Comparison of ENCODE assay signal across 15 mouse cellular contexts in the genomic region with DNA sequence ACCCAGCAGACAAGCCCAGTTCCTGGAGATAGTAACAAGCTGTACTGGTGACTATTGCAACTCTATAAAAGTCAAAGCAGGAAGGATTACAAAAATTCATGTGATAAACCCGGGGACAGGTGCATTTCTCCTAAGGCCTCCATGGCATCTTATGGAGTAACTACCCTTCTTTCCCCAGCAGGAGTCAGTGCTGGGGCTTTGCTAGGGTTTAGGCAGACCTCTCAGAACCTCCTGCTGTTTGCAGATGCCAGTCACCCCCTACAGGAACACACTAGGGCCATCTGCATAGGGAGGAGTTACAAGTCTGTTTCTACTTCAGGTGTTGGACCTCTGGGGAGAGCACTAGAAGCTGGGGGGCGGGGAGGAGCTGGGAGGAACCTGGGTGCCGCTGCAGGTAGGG.
DNase-seq lines count a peak whose midpoint lies in the region; ATAC-seq and TF ChIP-seq lines count a peak whose summit lies in the region.
"Had no signal": no experiment of that assay in that cellular context is flagged by ENCODE, and none has a peak within 500 bp of the region (broad histone marks: within the 10 kb centered on the region; RNA-seq: fewer than 3 reads in every experiment).

No protein-coding gene starts in this region.

- no peak overlapping the region for H3K4me3 ChIP-seq in forebrain, postnatal 0 days (ENCODE audit: low read depth, low read length)
- no peak overlapping the region for H3K4me3 ChIP-seq in forebrain, embryonic 10.5 days
- H3K4me3 ChIP-seq in midbrain, embryonic 14.5 days (replicated peaks; ENCODE audit: low read depth, low read length): no peak overlapping the region
- no peak overlapping the region for H3K4me3 ChIP-seq in midbrain, embryonic 10.5 days
- no peak overlapping the region for H3K4me3 ChIP-seq in heart, embryonic 12.5 days
- H3K4me3 ChIP-seq: hindbrain, embryonic 12.5 days; lung, embryonic 15.5 days; midbrain, embryonic 15.5 days; neural tube, embryonic 15.5 days had no signal

- ATAC-seq in forebrain, postnatal 0 days: no peak
- ATAC-seq in midbrain, embryonic 14.5 days (ENCODE audit: low FRiP score, low TSS enrichment): no peak
- ATAC-seq in heart, embryonic 12.5 days (ENCODE audit: insufficient number of reproducible peaks, low FRiP score): no peak
- no peak for ATAC-seq in activated CD4-positive, CD25-positive, alpha-beta regulatory T cell, adult 4 months
- ATAC-seq: midbrain, embryonic 15.5 days had no signal

- peak; percentile 55 for TF ChIP-seq CTCF in forebrain, postnatal 0 days (IDR thresholded peaks at IDR 0.05; ENCODE audit: low read depth)

- no peak overlapping the region for H3K9ac ChIP-seq in forebrain, postnatal 0 days
- H3K9ac ChIP-seq in midbrain, embryonic 14.5 days (replicated peaks; ENCODE audit: low read length): no peak overlapping the region
- H3K9ac ChIP-seq in heart, embryonic 12.5 days: no peak overlapping the region
- H3K9ac ChIP-seq: hindbrain, embryonic 12.5 days; lung, embryonic 15.5 days; midbrain, embryonic 15.5 days; neural tube, embryonic 15.5 days had no signal

- no peak overlapping the region for H3K27ac ChIP-seq in forebrain, postnatal 0 days (ENCODE audit: low read depth, low read length)
- H3K27ac ChIP-seq in forebrain, embryonic 10.5 days: no peak overlapping the region
- H3K27ac ChIP-seq in midbrain, embryonic 14.5 days (replicated peaks; ENCODE audit: low read depth, low read length): no peak overlapping the region
- H3K27ac ChIP-seq in midbrain, embryonic 10.5 days (replicated peaks): no peak overlapping the region
- H3K27ac ChIP-seq in heart, embryonic 12.5 days (ENCODE audit: poor library complexity, severe bottlenecking): no peak overlapping the region
- H3K27ac ChIP-seq: hindbrain, embryonic 12.5 days; lung, embryonic 15.5 days; midbrain, embryonic 15.5 days; neural tube, embryonic 15.5 days had no signal

- no peak overlapping the region for H3K4me2 ChIP-seq in forebrain, postnatal 0 days (ENCODE audit: low read depth)
- H3K4me2 ChIP-seq in midbrain, embryonic 14.5 days (ENCODE audit: low read length): no peak overlapping the region
- no peak overlapping the region for H3K4me2 ChIP-seq in heart, embryonic 12.5 days
- H3K4me2 ChIP-seq: hindbrain, embryonic 12.5 days; lung, embryonic 15.5 days; midbrain, embryonic 15.5 days; neural tube, embryonic 15.5 days had no signal

- H3K4me1 ChIP-seq in forebrain, postnatal 0 days (ENCODE audit: insufficient read depth): no peaks in the 10 kb centered on the region
- H3K4me1 ChIP-seq in forebrain, embryonic 10.5 days: peaks cover 24% of the 10 kb centered on the region
- no peaks in the 10 kb centered on the region for H3K4me1 ChIP-seq in midbrain, embryonic 14.5 days (ENCODE audit: control insufficient read depth, insufficient read depth, low read length)
- H3K4me1 ChIP-seq in midbrain, embryonic 10.5 days: peaks cover 24% of the 10 kb centered on the region
- peaks cover 18% of the 10 kb centered on the region for H3K4me1 ChIP-seq in heart, embryonic 12.5 days (replicated peaks)
- H3K4me1 ChIP-seq: lung, embryonic 15.5 days; midbrain, embryonic 15.5 days had no signal

- WGBS in forebrain, postnatal 0 days: 36% methylated on average over 3 of the region's 3 CpGs
- 48% methylated on average over 3 of the region's 3 CpGs for WGBS in forebrain, embryonic 10.5 days
- 37% methylated on average over 3 of the region's 3 CpGs for WGBS in midbrain, embryonic 14.5 days
- 46% methylated on average over 3 of the region's 3 CpGs for WGBS in midbrain, embryonic 10.5 days
- WGBS in heart, embryonic 12.5 days: 70% methylated on average over 3 of the region's 3 CpGs

- no peaks in the 10 kb centered on the region for H3K27me3 ChIP-seq in forebrain, postnatal 0 days (ENCODE audit: insufficient read depth, low read length)
- peaks cover 7% of the 10 kb centered on the region; the same call in 1 of the 2 replicates for H3K27me3 ChIP-seq in forebrain, embryonic 10.5 days (ENCODE audit: poor library complexity, severe bottlenecking)
- H3K27me3 ChIP-seq in midbrain, embryonic 14.5 days (ENCODE audit: control insufficient read depth, insufficient read depth, low read length): no peaks in the 10 kb centered on the region
- peaks cover 7% of the 10 kb centered on the region; the same call in 1 of the 2 replicates for H3K27me3 ChIP-seq in midbrain, embryonic 10.5 days (ENCODE audit: low read depth, poor library complexity, severe bottlenecking)
- H3K27me3 ChIP-seq in heart, embryonic 12.5 days (replicated peaks): no peaks in the 10 kb centered on the region
- H3K27me3 ChIP-seq: lung, embryonic 15.5 days; midbrain, embryonic 15.5 days; neural tube, embryonic 15.5 days had no signal

- DNase-seq in forebrain, postnatal 0 days: no peak
- DNase-seq in forebrain, embryonic 10.5 days (ENCODE audit: extremely low spot score, low spot score): no peak
- peak; percentile 22 for DNase-seq in midbrain, embryonic 14.5 days
- DNase-seq in midbrain, embryonic 10.5 days (ENCODE audit: low spot score): no peak
- DNase-seq in NIH3T3 (ENCODE audit: low read depth): peak; percentile 12
- DNase-seq in retina, postnatal 1 day: peak; percentile 30
- DNase-seq: cerebellum, postnatal 25 days; kidney, adult 2 months; right cerebral cortex, postnatal 25 days had no signal

- no peaks in the 10 kb centered on the region for H3K9me3 ChIP-seq in forebrain, postnatal 0 days (ENCODE audit: low read length)
- H3K9me3 ChIP-seq in forebrain, embryonic 10.5 days: no peaks in the 10 kb centered on the region
- no peaks in the 10 kb centered on the region for H3K9me3 ChIP-seq in midbrain, embryonic 14.5 days (ENCODE audit: control insufficient read depth, low read length)
- no peaks in the 10 kb centered on the region for H3K9me3 ChIP-seq in midbrain, embryonic 10.5 days (replicated peaks)
- H3K9me3 ChIP-seq in heart, embryonic 12.5 days (replicated peaks): no peaks in the 10 kb centered on the region
- H3K9me3 ChIP-seq: hindbrain, embryonic 12.5 days; lung, embryonic 15.5 days; midbrain, embryonic 15.5 days; neural tube, embryonic 15.5 days had no signal

- no peaks in the 10 kb centered on the region for H3K36me3 ChIP-seq in forebrain, postnatal 0 days (ENCODE audit: insufficient read depth)
- H3K36me3 ChIP-seq in forebrain, embryonic 10.5 days (replicated peaks): no peaks in the 10 kb centered on the region
- H3K36me3 ChIP-seq in midbrain, embryonic 14.5 days (ENCODE audit: control insufficient read depth, insufficient read depth, low read length): 0 out of 2 replicates have a peak, but pooled peaks cover 3% of the 10 kb centered on the region
- no peaks in the 10 kb centered on the region for H3K36me3 ChIP-seq in midbrain, embryonic 10.5 days
- H3K36me3 ChIP-seq in heart, embryonic 12.5 days: no peaks in the 10 kb centered on the region
- H3K36me3 ChIP-seq: hindbrain, embryonic 12.5 days; lung, embryonic 15.5 days; midbrain, embryonic 15.5 days; neural tube, embryonic 15.5 days had no signal

Comparison
In these comparisons a context has a peak if more than half of its experiments do, and no peak if none do; other contexts are left out.
1. DNase-seq: peak in midbrain, embryonic 14.5 days (single experiment), NIH3T3 (single experiment) and retina, postnatal 1 day (single experiment); none in forebrain, postnatal 0 days (single experiment), forebrain, embryonic 10.5 days (single experiment) and midbrain, embryonic 10.5 days (single experiment).